Mouse (Mus musculus) MEL (cell line): ENCODE data around the gene Neurl4. TPM values are rescaled to one million over a fixed set of nuclear protein-coding genes. Genes with fewer than 3 reads are reported as not detected.

Experiments used
- DNase-seq: peaks from one replicate; pipeline ENCODE4 v3.0.0; 2011; ENCODE audit warnings: low read depth, low spot score
- H3K27ac ChIP-seq: 2 replicates; pipeline ENCODE4 v1.5.1; 2012; ENCODE audit warnings: low read depth, mild to moderate bottlenecking, control low read depth, low read length, moderate library complexity; ENCODE audit not compliant: control insufficient read depth
- H3K27me3 ChIP-seq, 2 experiments: fragments of 150-350 bp in 1 of 2; sonication (generic) in 1 of 2; 2 replicates each; pipeline ENCODE4 v1.6.1; 2012; ENCODE audit warnings: low read length in 2 of 2, mild to moderate bottlenecking in 2 of 2, improper control_type of control experiment in 1 of 2, moderate library complexity in 1 of 2; ENCODE audit not compliant: insufficient read depth in 2 of 2, control insufficient read depth in 1 of 2
- H3K36me3 ChIP-seq, 2 experiments: 2 replicates each; pipeline ENCODE4 v1.6.1; 2012 to 2014; ENCODE audit warnings: low read length in 2 of 2, improper control_type of control experiment in 1 of 2, inconsistent platforms in 1 of 2, mild to moderate bottlenecking in 1 of 2; ENCODE audit not compliant: insufficient read depth in 2 of 2, control insufficient read depth in 1 of 2
- H3K4me1 ChIP-seq, 2 experiments: fragments of 150-350 bp in 1 of 2; sonication (generic) in 1 of 2; 2 replicates each; pipeline ENCODE4 v1.6.1; 2012; ENCODE audit warnings: low read length in 2 of 2, improper control_type of control experiment in 1 of 2, mild to moderate bottlenecking in 1 of 2; ENCODE audit not compliant: insufficient read depth in 2 of 2, control insufficient read depth in 1 of 2
- H3K4me3 ChIP-seq, 2 experiments: fragments of 150-350 bp in 1 of 2; sonication (generic) in 1 of 2; 2 replicates each; pipeline ENCODE4 v1.5.1; 2012; ENCODE audit warnings: low read depth in 2 of 2, low read length in 2 of 2, mild to moderate bottlenecking in 2 of 2, moderate library complexity in 2 of 2, control low read depth in 1 of 2, improper control_type of control experiment in 1 of 2; ENCODE audit not compliant: control insufficient read depth in 1 of 2, insufficient read depth in 1 of 2
- H3K79me2 ChIP-seq: 2 replicates; pipeline ENCODE4 v1.6.1; 2012; ENCODE audit warnings: mild to moderate bottlenecking, low read length, moderate library complexity; ENCODE audit not compliant: control insufficient read depth, poor library complexity, insufficient read depth
- H3K9ac ChIP-seq: 2 replicates; pipeline ENCODE4 v1.6.1; 2012; ENCODE audit warnings: low read depth, mild to moderate bottlenecking, control low read depth, low read length, moderate library complexity; ENCODE audit not compliant: control insufficient read depth, poor library complexity, severe bottlenecking
- H3K9me3 ChIP-seq: fragments of 150-350 bp; sonication (generic); replicated peaks from 2 replicates; pipeline ENCODE4 v1.6.1; 2012; ENCODE audit warnings: mild to moderate bottlenecking, low read length, improper control_type of control experiment, moderate library complexity; ENCODE audit not compliant: insufficient read depth
- BHLHE40 ChIP-seq: IDR thresholded peaks from 2 replicates; pipeline ENCODE4 v1.6.1; 2012; ENCODE audit warnings: low read depth, mild to moderate bottlenecking, inconsistent platforms, low read length, improper control_type of control experiment, borderline replicate concordance
- CTCF ChIP-seq, 3 experiments: IDR thresholded peaks in 2 of 3; conservative IDR thresholded peaks in 1 of 3; 2 replicates each; pipeline ENCODE4 v1.5.1; 2011 to 2012; ENCODE audit warnings: low read length in 3 of 3, low read depth in 2 of 3, mild to moderate bottlenecking in 2 of 3, improper control_type of control experiment in 1 of 3, inconsistent platforms in 1 of 3, mixed read lengths in 1 of 3, moderate library complexity in 1 of 3; ENCODE audit not compliant: control insufficient read depth in 1 of 3, insufficient read depth in 1 of 3, poor library complexity in 1 of 3, severe bottlenecking in 1 of 3
- E2F4 ChIP-seq: IDR thresholded peaks from 2 replicates; pipeline ENCODE4 v1.6.1; 2011; ENCODE audit warnings: low read depth, low read length, improper control_type of control experiment, borderline replicate concordance
- EP300 ChIP-seq, 2 experiments: IDR thresholded peaks; 2 replicates each; pipeline ENCODE4 v1.6.1; 2011; ENCODE audit warnings: improper control_type of control experiment in 2 of 2, low read length in 2 of 2, low read depth in 1 of 2, mild to moderate bottlenecking in 1 of 2
- ETS1 ChIP-seq: IDR thresholded peaks from 2 replicates; pipeline ENCODE4 v1.6.1; 2012; ENCODE audit warnings: low read depth, mild to moderate bottlenecking, inconsistent platforms, low read length, improper control_type of control experiment, moderate library complexity
- GABPA ChIP-seq: IDR thresholded peaks from 2 replicates; pipeline ENCODE4 v1.6.1; 2012; ENCODE audit warnings: low read depth, mild to moderate bottlenecking, inconsistent platforms, low read length, improper control_type of control experiment, moderate library complexity
- GATA1 ChIP-seq: IDR thresholded peaks from 2 replicates; pipeline ENCODE4 v1.6.1; 2011; ENCODE audit warnings: low read depth, low read length, improper control_type of control experiment
- KAT2A ChIP-seq: conservative IDR thresholded peaks from 2 replicates; pipeline ENCODE4 v1.6.1; 2012; ENCODE audit warnings: low read depth, low read length, improper control_type of control experiment, inconsistent platforms
- MAFK ChIP-seq: IDR thresholded peaks from 2 replicates; pipeline ENCODE4 v1.6.1; 2011; ENCODE audit warnings: low read depth, mild to moderate bottlenecking, low read length, improper control_type of control experiment, borderline replicate concordance
- MAX ChIP-seq: IDR thresholded peaks from 2 replicates; pipeline ENCODE4 v1.6.1; 2011; ENCODE audit warnings: low read length, improper control_type of control experiment
- MXI1 ChIP-seq: IDR thresholded peaks from 2 replicates; pipeline ENCODE4 v1.6.1; 2011; ENCODE audit warnings: mild to moderate bottlenecking, low read depth, low read length, improper control_type of control experiment
- MYB ChIP-seq: IDR thresholded peaks from 2 replicates; pipeline ENCODE4 v1.6.1; 2011; ENCODE audit warnings: mild to moderate bottlenecking, low read depth, low read length, improper control_type of control experiment
- MYC ChIP-seq: IDR thresholded peaks from 2 replicates; pipeline ENCODE4 v1.6.1; 2011; ENCODE audit warnings: low read depth, mild to moderate bottlenecking, low read length, improper control_type of control experiment, moderate library complexity
- POLR2A ChIP-seq, 2 experiments: IDR thresholded peaks; 2 replicates each; pipeline ENCODE4 v1.6.1; 2011 to 2012; ENCODE audit warnings: low read length in 2 of 2, mild to moderate bottlenecking in 2 of 2, control low read depth in 1 of 2, improper control_type of control experiment in 1 of 2, low read depth in 1 of 2, moderate library complexity in 1 of 2; ENCODE audit not compliant: control insufficient read depth in 1 of 2, insufficient read depth in 1 of 2, poor library complexity in 1 of 2
- POLR2AphosphoS5 ChIP-seq: IDR thresholded peaks from 2 replicates; pipeline ENCODE4 v1.6.1; 2012; ENCODE audit warnings: low read depth, borderline replicate concordance, mild to moderate bottlenecking, inconsistent platforms, low read length, moderate library complexity, mixed read lengths
- SIN3A ChIP-seq: IDR thresholded peaks from 2 replicates; pipeline ENCODE4 v1.6.1; 2012; ENCODE audit warnings: low read length, improper control_type of control experiment, inconsistent platforms
- TAL1 ChIP-seq: IDR thresholded peaks from 2 replicates; pipeline ENCODE4 v1.6.1; 2012; ENCODE audit warnings: mild to moderate bottlenecking, inconsistent platforms, low read length, moderate library complexity, mixed read lengths
- TBP ChIP-seq: IDR thresholded peaks from 2 replicates; pipeline ENCODE4 v1.8.0; 2011; ENCODE audit warnings: low read depth, low read length, improper control_type of control experiment
- UBTF ChIP-seq: IDR thresholded peaks from 2 replicates; pipeline ENCODE4 v1.6.1; 2012; ENCODE audit warnings: low read depth, mild to moderate bottlenecking, inconsistent platforms, low read length, improper control_type of control experiment, moderate library complexity, borderline replicate concordance; ENCODE audit not compliant: insufficient read depth
- USF1 ChIP-seq: IDR thresholded peaks from 2 replicates; pipeline ENCODE4 v1.6.1; 2014; ENCODE audit warnings: low read depth, mild to moderate bottlenecking, inconsistent platforms, low read length, improper control_type of control experiment, moderate library complexity
- USF2 ChIP-seq, 2 experiments: IDR thresholded peaks; 2 replicates each; pipeline ENCODE4 v1.6.1; 2011 to 2012; ENCODE audit warnings: improper control_type of control experiment in 2 of 2, low read length in 2 of 2, borderline replicate concordance in 1 of 2, inconsistent platforms in 1 of 2, low read depth in 1 of 2, mild to moderate bottlenecking in 1 of 2; ENCODE audit not compliant: insufficient read depth in 1 of 2
- ZC3H11A ChIP-seq: IDR thresholded peaks from 2 replicates; pipeline ENCODE4 v1.6.1; 2012; ENCODE audit warnings: low read depth, mild to moderate bottlenecking, inconsistent platforms, low read length, improper control_type of control experiment
- ZNF384 ChIP-seq: IDR thresholded peaks from 2 replicates; pipeline ENCODE4 v1.6.1; 2012; ENCODE audit warnings: low read depth, mild to moderate bottlenecking, inconsistent platforms, low read length, improper control_type of control experiment
- polyA plus RNA-seq, 2 experiments: library from polyadenylated mRNA; stranded (reverse) in 1 of 2; unstranded in 1 of 2; fragments of >175 nt in 1 of 2; fragments of >200 nt in 1 of 2; gene quantifications; 2 replicates each; pipeline versions ENCODE4 v1.2.1 to v1.2.4; 2012; ENCODE audit warnings: low replicate concordance in 2 of 2, low read depth in 1 of 2; ENCODE audit not compliant: insufficient read length in 2 of 2, insufficient read depth in 1 of 2, missing spikeins in 1 of 2
- total RNA-seq: library from RNA; depleted of rRNA; stranded (reverse); fragments of 300-350 nt; gene quantifications from 2 replicates; pipeline ENCODE4 v1.2.3, GENCODE M21; 2012

Gene Neurl4
- total and polyA plus RNA-seq, 3 experiments, result 50.9 to 58.0 TPM; not detected in 1

- Histone ChIP-seq H3K4me3 (no peak overlapping the region), H3K27ac (peak overlapping the region; percentile 64), H3K79me2 (no peaks in the 10 kb centered on the region), H3K27me3 (no peaks in the 10 kb centered on the region), H3K9ac (no peak overlapping the region), H3K9me3 (no peaks in the 10 kb centered on the region), H3K4me1 (peaks cover 14 to 66% of the 10 kb centered on the region in 2 experiments), H3K36me3 (peaks cover 0 to 39% of the 10 kb centered on the region in 2 experiments; a peak in 2 of 4 replicates)
- DNase-seq, result no peak
- no peak for TF ChIP-seq MAFK
- 0 out of 4 replicates have a peak, but pooled peaks of 1 of the 2 experiments have one; percentile 29 for TF ChIP-seq POLR2A (IDR thresholded peaks at IDR 0.05; ENCODE audit: control insufficient read depth in 1 of 2, insufficient read depth in 1 of 2, low read depth in 1 of 2, low read length in 2 of 2, poor library complexity in 1 of 2)
These were observed 21.2 kb upstream of the Neurl4 start for GRCm38 (mm10) chr11:69879711-69880110.

GRCm38 (mm10) chr11:69880506-69880852 is 20.4 kb upstream of the Neurl4 start:
- Histone ChIP-seq H3K4me3 (peak overlapping the region in 1 of 2 experiments; percentile 30; a peak in 2 of 4 replicates), H3K79me2 (no peaks in the 10 kb centered on the region), H3K27me3 (no peaks in the 10 kb centered on the region), H3K9ac (no peak overlapping the region), H3K36me3 (peaks cover 0 to 39% of the 10 kb centered on the region in 2 experiments; a peak in 2 of 4 replicates), H3K27ac (no peak overlapping the region), H3K4me1 (peaks cover 14 to 66% of the 10 kb centered on the region in 2 experiments), H3K9me3 (no peaks in the 10 kb centered on the region)
- DNase-seq, result no peak
- TF ChIP-seq ZNF384, result no peak
- TF ChIP-seq POLR2A (IDR thresholded peaks at IDR 0.05; ENCODE audit: control insufficient read depth in 1 of 2, insufficient read depth in 1 of 2, low read depth in 1 of 2, low read length in 2 of 2, poor library complexity in 1 of 2), result no peak
- TF ChIP-seq USF1, result no peak
- no peak for TF ChIP-seq GATA1
- no peak for TF ChIP-seq TBP
- no peak for TF ChIP-seq CTCF (IDR thresholded peaks at IDR 0.05 in 2 of 3, conservative IDR thresholded peaks at IDR 0.05 in 1 of 3; ENCODE audit: control insufficient read depth in 1 of 3, insufficient read depth in 1 of 3, low read depth in 2 of 3, low read length in 3 of 3, poor library complexity in 1 of 3, severe bottlenecking in 1 of 3)
- no peak for TF ChIP-seq USF2 (IDR thresholded peaks at IDR 0.05; ENCODE audit: borderline replicate concordance in 1 of 2, insufficient read depth in 1 of 2, low read depth in 1 of 2, low read length in 2 of 2)
- no peak for TF ChIP-seq EP300 (IDR thresholded peaks at IDR 0.05; ENCODE audit: low read depth in 1 of 2, low read length in 2 of 2)

- DNase-seq, result peak; percentile 51
- H3K36me3 ChIP-seq, result peaks cover 0 to 37% of the 10 kb centered on the region in 2 experiments; a peak in 2 of 4 replicates
- H3K27ac ChIP-seq, result no peak within 1 kb of the TSS
- no peaks in the 10 kb centered on the region for H3K27me3 ChIP-seq
- H3K4me3 ChIP-seq, result peak within 1 kb of the TSS in 1 of 2 experiments; percentile 30; a peak in 2 of 4 replicates
- H3K79me2 ChIP-seq, result no peaks in the 10 kb centered on the region
- H3K9ac ChIP-seq, result 0 out of 2 replicates have a peak within 1 kb of the TSS, but pooled peaks have one; percentile 10
- peaks cover 14 to 61% of the 10 kb centered on the region in 2 experiments for H3K4me1 ChIP-seq
- H3K9me3 ChIP-seq, result no peaks in the 10 kb centered on the region
- TF ChIP-seq GABPA (no peak), TBP (no peak), MAX (0 out of 2 replicates have a peak, but pooled peaks have one; percentile 21), MYC (no peak), UBTF (no peak), BHLHE40 (no peak), ETS1 (no peak), E2F4 (no peak), USF1 (no peak), ZC3H11A (no peak), TAL1 (no peak), POLR2AphosphoS5 (no peak), MXI1 (no peak), SIN3A (0 out of 2 replicates have a peak, but pooled peaks have one; percentile 18), KAT2A (no peak), MYB (no peak), GATA1 (no peak)
These were observed 19.8 kb upstream of the Neurl4 start, which contains the start of gene Kctd11 for GRCm38 (mm10) chr11:69880853-69881603. Kctd11 (minus strand) TSS chr11:69881406.
